Comparison of ENCODE assay signal across 8 mouse cellular contexts in the genomic region with DNA sequence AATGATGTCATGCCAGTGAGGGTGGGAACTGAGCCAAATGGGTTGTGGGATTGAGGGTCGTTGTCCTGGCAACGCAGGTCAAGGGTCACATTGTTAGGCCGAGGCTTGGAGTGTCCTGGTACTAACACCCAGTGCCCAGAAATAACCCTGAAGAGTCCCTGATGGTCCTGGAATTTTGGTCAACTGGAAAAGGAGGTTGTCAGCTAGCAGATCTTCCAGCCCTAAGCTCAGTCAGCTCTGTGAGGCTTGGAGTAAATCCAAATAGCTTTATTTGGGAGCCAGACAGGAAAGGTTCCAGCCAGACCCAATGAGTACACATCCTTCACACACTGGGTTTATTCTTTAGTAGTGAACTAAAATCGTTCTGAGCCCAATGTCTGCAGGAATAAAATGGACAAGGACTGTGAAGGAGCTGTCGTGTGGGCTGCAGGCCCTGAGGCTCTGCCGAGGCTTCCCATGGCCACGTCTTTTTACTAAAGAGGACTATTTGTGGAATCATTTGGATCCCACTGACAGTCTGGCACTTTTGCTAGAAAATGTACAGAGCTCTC.
A peak's percentile ranks its signal among the peaks of the same experiment; 100 is the strongest.
DNase-seq lines count a peak whose midpoint lies in the region; ATAC-seq and TF ChIP-seq lines count a peak whose summit lies in the region.

No protein-coding gene starts in this region.

- peaks cover 21% of the 10 kb centered on the region for H3K4me1 ChIP-seq in intestine, embryonic 15.5 days (replicated peaks)
- peaks cover 11% of the 10 kb centered on the region; the same call in 1 of the 2 replicates for H3K4me1 ChIP-seq in midbrain, postnatal 0 days (ENCODE audit: insufficient read depth, low read length)

- no peaks in the 10 kb centered on the region for H3K36me3 ChIP-seq in intestine, embryonic 15.5 days
- no peaks in the 10 kb centered on the region for H3K36me3 ChIP-seq in midbrain, postnatal 0 days (ENCODE audit: insufficient read depth, low read length)

- WGBS in intestine, embryonic 15.5 days = 40% methylated on average over 7 of the region's 7 CpGs
- WGBS in midbrain, postnatal 0 days = 33% methylated on average over 7 of the region's 7 CpGs

- no peak overlapping the region for H3K4me2 ChIP-seq in intestine, embryonic 15.5 days (replicated peaks)
- no peak overlapping the region for H3K4me2 ChIP-seq in midbrain, postnatal 0 days (ENCODE audit: low read depth, low read length, poor library complexity, severe bottlenecking)

- no peak overlapping the region for H3K4me3 ChIP-seq in intestine, embryonic 15.5 days (replicated peaks)
- no peak overlapping the region for H3K4me3 ChIP-seq in midbrain, postnatal 0 days (ENCODE audit: low read depth, low read length)

- TF ChIP-seq CTCF in midbrain, postnatal 0 days (IDR thresholded peaks at IDR 0.05) = no peak

- peak; percentile 53 for ATAC-seq in intestine, embryonic 15.5 days
- ATAC-seq in midbrain, postnatal 0 days (ENCODE audit: low FRiP score) = peak; percentile 35
- ATAC-seq in inflammation-experienced regulatory T-cells, adult 6 months = no peak

- H3K9me3 ChIP-seq in intestine, embryonic 15.5 days = no peaks in the 10 kb centered on the region
- no peaks in the 10 kb centered on the region for H3K9me3 ChIP-seq in midbrain, postnatal 0 days (ENCODE audit: low read length)

- intact Hi-C loops in heart, postnatal 25 days (cut with DNase I) = no loop called here

- H3K27me3 ChIP-seq in intestine, embryonic 15.5 days (replicated peaks) = no peaks in the 10 kb centered on the region
- no peaks in the 10 kb centered on the region for H3K27me3 ChIP-seq in midbrain, postnatal 0 days (ENCODE audit: insufficient read depth, low read length)

- DNase-seq in heart, adult 11 months = peak; percentile 97
- no peak for DNase-seq in heart, postnatal 25 days (ENCODE audit: low spot score)
- peak; percentile 29 to 58 for DNase-seq in frontal cortex, postnatal 10 days (ENCODE audit: low spot score in 2 of 2)
- peak; percentile 25 for DNase-seq in left cerebral cortex, adult 11 months (ENCODE audit: low spot score)
- peak; percentile 85 for DNase-seq in midbrain, postnatal 0 days (ENCODE audit: low spot score)
- DNase-seq in adrenal gland, postnatal 25 days = no peak

- no peak overlapping the region for H3K9ac ChIP-seq in intestine, embryonic 15.5 days
- no peak overlapping the region for H3K9ac ChIP-seq in midbrain, postnatal 0 days (replicated peaks; ENCODE audit: low read length, poor library complexity, severe bottlenecking)

- H3K27ac ChIP-seq in intestine, embryonic 15.5 days = peak overlapping the region; percentile 74
- no peak overlapping the region; the same call in 1 of the 2 replicates for H3K27ac ChIP-seq in midbrain, postnatal 0 days (ENCODE audit: low read depth, low read length)

Comparison
In these comparisons a context has a peak if more than half of its experiments do, and no peak if none do; other contexts are left out.
1. DNase-seq: peak in heart, adult 11 months (single experiment), frontal cortex, postnatal 10 days (2 of 2), left cerebral cortex, adult 11 months (single experiment) and midbrain, postnatal 0 days (single experiment); none in heart, postnatal 25 days (single experiment) and adrenal gland, postnatal 25 days (single experiment).